Mouse (Mus musculus) limb, embryonic 11.5 days (tissue): Measurements from ENCODE around the gene Olfr652. TPM values are rescaled to one million over a fixed set of nuclear protein-coding genes. Genes with fewer than 3 reads are reported as not detected.

Experiments
- ATAC-seq: fragments of 200-750 bp; cut with Nextera tagmentation; 2 replicates; pipeline ENCODE4 v1.8.0; 2017; ENCODE audit warnings: low read depth; ENCODE audit not compliant: insufficient number of reproducible peaks, low FRiP score, low TSS enrichment
- DNase-seq: peaks from one replicate; pipeline ENCODE4 v3.0.0-alpha.2; 2015; ENCODE audit warnings: low spot score
- H3K27ac ChIP-seq: fragments of 300-500 bp; sonication (generic); replicated peaks from 2 replicates; pipeline ENCODE4 v1.5.1; 2014; ENCODE audit warnings: low read depth, mild to moderate bottlenecking, low read length
- H3K27me3 ChIP-seq: fragments of 300-500 bp; sonication (generic); 2 replicates; pipeline ENCODE4 v1.6.1; 2014; ENCODE audit warnings: mild to moderate bottlenecking, low read length, mixed read lengths; ENCODE audit not compliant: control insufficient read depth, insufficient read depth
- H3K36me3 ChIP-seq: fragments of 300-500 bp; sonication (generic); 2 replicates; pipeline ENCODE4 v1.6.1; 2014; ENCODE audit warnings: mild to moderate bottlenecking, low read length, moderate library complexity, mixed read lengths; ENCODE audit not compliant: control insufficient read depth, insufficient read depth
- H3K4me1 ChIP-seq: fragments of 300-500 bp; sonication (generic); 2 replicates; pipeline ENCODE4 v1.6.1; 2014; ENCODE audit warnings: low read length, mixed read lengths; ENCODE audit not compliant: control insufficient read depth, insufficient read depth
- H3K4me2 ChIP-seq: fragments of 300-500 bp; sonication (generic); 2 replicates; pipeline ENCODE4 v1.6.1; 2014; ENCODE audit warnings: low read depth, mild to moderate bottlenecking, moderate library complexity; ENCODE audit not compliant: severe bottlenecking
- H3K4me3 ChIP-seq: fragments of 300-500 bp; sonication (generic); 2 replicates; pipeline ENCODE4 v1.5.1; 2014; ENCODE audit warnings: low read depth, low read length
- H3K9ac ChIP-seq: fragments of 300-500 bp; sonication (generic); 2 replicates; pipeline ENCODE4 v1.6.1; 2014; ENCODE audit warnings: mild to moderate bottlenecking, low read length
- H3K9me3 ChIP-seq: fragments of 300-500 bp; sonication (generic); 2 replicates; pipeline ENCODE4 v1.6.1; 2016; ENCODE audit warnings: low read length; ENCODE audit not compliant: control insufficient read depth
- WGBS: fragments of 180-500 bp; shearing (Covaris S2); extraction: QIAGEN DNeasy Blood & Tissue Kit; methylation state at CpG from one replicate; pipeline ENCODE4 v1.1.7; 2014; 5-methylcytosine and 5-hydroxymethylcytosine counted together
- polyA plus RNA-seq: library from polyadenylated mRNA; unstranded; fragments of >200 nt; fragmentation: Nextera tagmentation; extraction: Ambion mirVana; gene quantifications from 2 replicates; pipeline ENCODE4 v1.2.1, GENCODE M21; 2014

Gene Olfr652
- polyA plus RNA-seq, 1 experiment from 2014 or later: not detected

GRCm38 (mm10) chr7:104603173-104603572 lies 42.5 kb downstream of the Olfr652 start:
- Histone ChIP-seq H3K27me3 (no peaks in the 10 kb centered on the region), H3K27ac (no peak overlapping the region), H3K4me3 (no peak overlapping the region), H3K9ac (no peak overlapping the region), H3K4me2 (no peak overlapping the region), H3K9me3 (no peaks in the 10 kb centered on the region), H3K36me3 (no peaks in the 10 kb centered on the region), H3K4me1 (no peaks in the 10 kb centered on the region)
- WGBS: 1% methylated on average over 3 of the region's 3 CpGs
- peak; percentile 65 for DNase-seq
- ATAC-seq: no peak

GRCm38 (mm10) chr7:104604727-104605126 lies 44.0 kb downstream of the Olfr652 start:
- no peak overlapping the region for H3K4me3 ChIP-seq
- H3K27me3 ChIP-seq: no peaks in the 10 kb centered on the region
- no peak for ATAC-seq
- H3K4me2 ChIP-seq: no peak overlapping the region
- no peak overlapping the region for H3K9ac ChIP-seq
- no peak overlapping the region for H3K27ac ChIP-seq
- no peaks in the 10 kb centered on the region for H3K9me3 ChIP-seq
- no peaks in the 10 kb centered on the region for H3K36me3 ChIP-seq
- no peaks in the 10 kb centered on the region for H3K4me1 ChIP-seq
- no peak for DNase-seq

GRCm38 (mm10) chr7:104613655-104614054 lies 53.0 kb downstream of the Olfr652 start, which contains the start of gene Olfr656:
TSS of gene Olfr656 (plus strand) at chr7:104613955.
- H3K4me2 ChIP-seq: no peak within 1 kb of the TSS
- no peaks in the 10 kb centered on the region for H3K27me3 ChIP-seq
- no peak within 1 kb of the TSS for H3K27ac ChIP-seq
- 84% methylated on average over 4 of the region's 4 CpGs for WGBS
- H3K4me3 ChIP-seq: no peak within 1 kb of the TSS
- H3K4me1 ChIP-seq: no peaks in the 10 kb centered on the region
- no peak for DNase-seq
- H3K36me3 ChIP-seq: no peaks in the 10 kb centered on the region
- H3K9ac ChIP-seq: no peak within 1 kb of the TSS
- H3K9me3 ChIP-seq: no peaks in the 10 kb centered on the region
- no peak for ATAC-seq

Other genes with a start within 250 kb of the Olfr652 start
- gene Trim12a, start 245.4 kb upstream of the Olfr652 start, polyA plus RNA-seq: 3.8 and 3.9 TPM in 2 replicates
- not detected in 2 replicates for gene Trim34b, start 231.4 kb upstream of the Olfr652 start, polyA plus RNA-seq
- gene Trim12c, start 207.5 kb upstream of the Olfr652 start, polyA plus RNA-seq: 1.3 and 1.8 TPM in 2 replicates
- gene Trim30b, start 191.0 kb upstream of the Olfr652 start, polyA plus RNA-seq: not detected in 2 replicates
- not detected in 2 replicates for gene Trim30c, start 160.1 kb upstream of the Olfr652 start, polyA plus RNA-seq
- 0.51 and 0.61 TPM in 2 replicates for gene Trim30a, start 95.7 kb upstream of the Olfr652 start, polyA plus RNA-seq
- gene Trim30d, start 53.1 kb upstream of the Olfr652 start, polyA plus RNA-seq: 0.08 TPM in 1 of 2 replicates, not detected in the other
- gene Olfr651, start 10.8 kb upstream of the Olfr652 start, polyA plus RNA-seq: not detected in 2 replicates
- gene Olfr653, start 16.4 kb downstream of the Olfr652 start, polyA plus RNA-seq: not detected in 2 replicates
- not detected in 2 replicates for gene Olfr654, start 26.1 kb downstream of the Olfr652 start, polyA plus RNA-seq
- gene Olfr655, start 40.9 kb downstream of the Olfr652 start, polyA plus RNA-seq: not detected in 2 replicates
- gene Olfr656, start 53.1 kb downstream of the Olfr652 start, polyA plus RNA-seq: not detected in 2 replicates
- not detected in 2 replicates for gene Olfr657, start 63.9 kb downstream of the Olfr652 start, polyA plus RNA-seq
- not detected in 2 replicates for gene Olfr658, start 86.4 kb downstream of the Olfr652 start, polyA plus RNA-seq
- not detected in 2 replicates for gene Olfr659, start 105.9 kb downstream of the Olfr652 start, polyA plus RNA-seq
- not detected in 2 replicates for gene Olfr661, start 125.6 kb downstream of the Olfr652 start, polyA plus RNA-seq
- not detected in 2 replicates for gene Usp17le, start 216.6 kb downstream of the Olfr652 start, polyA plus RNA-seq